Mouse (Mus musculus) G1E-ER4 (cell line): Measurements from ENCODE around the gene Mymk. TPM values are rescaled to one million over a fixed set of nuclear protein-coding genes. Genes with fewer than 3 reads are reported as not detected.

Experiments
- GATA1 ChIP-seq: IDR thresholded peaks from one replicate; pipeline ENCODE4 v1.8.0; 2012; ENCODE audit warnings: low read length, inconsistent platforms
- polyA plus RNA-seq: library from polyadenylated mRNA; stranded (reverse); fragments of >175 nt; gene quantifications from 2 replicates; pipeline ENCODE4 v1.2.3, GENCODE M21; 2012

Gene Mymk
- polyA plus RNA-seq, 1 experiment: not detected

GRCm38 (mm10) chr2:27085801-27086200 is 13.8 kb upstream of the Mymk start:
- TF ChIP-seq GATA1: no peak

GRCm38 (mm10) chr2:27084963-27085362 is 13.0 kb upstream of the Mymk start:
- no peak for TF ChIP-seq GATA1

GRCm38 (mm10) chr2:27083761-27084475 is 11.9 kb upstream of the Mymk start:
- TF ChIP-seq GATA1: no peak

GRCm38 (mm10) chr2:27079649-27080048 is 7.7 kb upstream of the Mymk start:
- TF ChIP-seq GATA1: no peak

- TF ChIP-seq GATA1: no peak
These were observed 7.2 kb upstream of the Mymk start, which contains the start of gene Adamtsl2 for GRCm38 (mm10) chr2:27079152-27079584. Adamtsl2 (plus strand) TSS chr2:27079379.

- no peak for TF ChIP-seq GATA1
These were observed 6.3 kb upstream of the Mymk start for GRCm38 (mm10) chr2:27078312-27078711.

GRCm38 (mm10) chr2:27077655-27078244 is 5.8 kb upstream of the Mymk start:
- no peak for TF ChIP-seq GATA1

- no peak for TF ChIP-seq GATA1
These were observed 3.5 kb upstream of the Mymk start for GRCm38 (mm10) chr2:27075485-27075884.

- TF ChIP-seq GATA1: no peak
These were observed 2.8 kb upstream of the Mymk start for GRCm38 (mm10) chr2:27074804-27075203.

- TF ChIP-seq GATA1: no peak
These were observed 1.4 kb upstream of the Mymk start for GRCm38 (mm10) chr2:27073407-27073806.

GRCm38 (mm10) chr2:27071137-27071536 is 842 bp downstream of the Mymk start:
- TF ChIP-seq GATA1: no peak

GRCm38 (mm10) chr2:27070247-27070813 is 1.6 kb downstream of the Mymk start:
- no peak for TF ChIP-seq GATA1

GRCm38 (mm10) chr2:27069646-27070045 is 2.3 kb downstream of the Mymk start:
- TF ChIP-seq GATA1: no peak

GRCm38 (mm10) chr2:27067996-27068395 is 4.0 kb downstream of the Mymk start:
- no peak for TF ChIP-seq GATA1

GRCm38 (mm10) chr2:27067124-27067523 is 4.9 kb downstream of the Mymk start:
- no peak for TF ChIP-seq GATA1

GRCm38 (mm10) chr2:27059187-27059586 is 12.8 kb downstream of the Mymk start:
- no peak for TF ChIP-seq GATA1

GRCm38 (mm10) chr2:27058751-27059150 is 13.2 kb downstream of the Mymk start:
- TF ChIP-seq GATA1: no peak

GRCm38 (mm10) chr2:27058251-27058650 is 13.7 kb downstream of the Mymk start:
- no peak for TF ChIP-seq GATA1
